Mouse (Mus musculus): Measurements from ENCODE around the gene Immt. TPM values are rescaled to one million over a fixed set of nuclear protein-coding genes. Genes with fewer than 3 reads are reported as not detected.

Gene Immt
- total and polyA plus RNA-seq, 2 experiments from 2014 or later = 506 to 545 TPM

DNA sequence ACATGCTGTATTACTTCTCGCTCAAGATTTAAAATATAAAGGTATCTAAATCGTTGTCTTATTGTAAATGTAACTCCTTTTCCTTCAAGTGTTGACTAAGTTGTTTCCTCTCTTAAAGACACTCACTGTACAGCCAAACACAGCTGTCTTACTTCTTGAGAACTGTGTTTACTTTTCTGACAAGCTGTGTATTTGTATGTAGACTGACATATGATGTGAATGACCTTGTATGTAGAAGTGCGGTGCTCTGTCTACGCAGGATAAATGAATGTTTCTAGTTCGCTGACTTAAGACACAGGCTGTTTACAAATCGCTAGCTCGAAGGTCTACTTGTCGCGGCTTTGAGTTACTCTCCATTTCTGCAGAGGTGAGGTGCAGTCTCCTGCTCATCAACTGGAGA lies 21.2 kb upstream of the Immt start:
- Histone ChIP-seq H3K36me3 (replicated peaks; ENCODE audit: control insufficient read depth, insufficient read depth, low read length) (peaks cover 36% of the 10 kb centered on the region), H3K4me2 (ENCODE audit: low read depth, low read length) (no peak overlapping the region), H3K4me1 (ENCODE audit: control insufficient read depth, insufficient read depth) (peaks cover 12% of the 10 kb centered on the region; the same call in 1 of the 2 replicates), H3K27ac (ENCODE audit: low read depth) (no peak overlapping the region), H3K27me3 (ENCODE audit: control insufficient read depth, insufficient read depth, low read length) (no peaks in the 10 kb centered on the region), H3K9me3 (replicated peaks; ENCODE audit: control insufficient read depth, low read length) (no peaks in the 10 kb centered on the region), H3K9ac (replicated peaks; ENCODE audit: low read depth, low read length) (no peak overlapping the region), H3K4me3 (ENCODE audit: low read depth, low read length) (no peak overlapping the region)
- 93% methylated on average over 9 of the region's 9 CpGs for WGBS
- ATAC-seq (ENCODE audit: insufficient read depth, low read depth) = no peak
- no peak for DNase-seq (ENCODE audit: low spot score)
- TF ChIP-seq CTCF (IDR thresholded peaks at IDR 0.05; ENCODE audit: low read depth) (no peak), EP300 (IDR thresholded peaks at IDR 0.05; ENCODE audit: low read depth) (no peak)

DNA sequence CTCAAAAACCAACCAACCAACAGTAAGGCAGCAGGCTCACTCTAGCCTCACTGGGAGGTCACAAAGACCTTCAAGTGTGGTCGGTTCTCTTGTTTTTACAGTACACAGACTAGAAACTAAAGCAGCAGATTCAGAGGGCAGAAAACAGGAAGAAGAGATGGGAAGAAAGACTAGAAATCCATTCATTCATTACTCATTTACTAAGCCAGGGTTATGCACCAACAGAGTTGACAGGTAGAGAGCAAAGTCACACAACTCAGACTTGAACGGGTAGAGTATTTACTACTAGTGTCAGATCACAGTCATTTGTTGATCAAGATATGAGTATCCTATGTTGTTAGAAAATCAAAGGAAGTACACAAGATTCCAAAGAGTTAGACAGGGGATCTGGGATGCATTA lies 18.3 kb upstream of the Immt start:
- H3K36me3 ChIP-seq (replicated peaks; ENCODE audit: control insufficient read depth, insufficient read depth, low read length) = peaks cover 63% of the 10 kb centered on the region
- ATAC-seq (ENCODE audit: insufficient read depth, low read depth) (no peak), DNase-seq (ENCODE audit: low spot score) (no peak)
- H3K4me3 ChIP-seq (ENCODE audit: low read depth, low read length) = no peak overlapping the region
- H3K27ac ChIP-seq (ENCODE audit: low read depth) = no peak overlapping the region
- H3K4me1 ChIP-seq (ENCODE audit: control insufficient read depth, insufficient read depth) = no peaks in the 10 kb centered on the region
- no peaks in the 10 kb centered on the region for H3K27me3 ChIP-seq (ENCODE audit: control insufficient read depth, insufficient read depth, low read length)
- no peak overlapping the region for H3K9ac ChIP-seq (replicated peaks; ENCODE audit: low read depth, low read length)
- TF ChIP-seq CTCF (IDR thresholded peaks at IDR 0.05; ENCODE audit: low read depth) (no peak), EP300 (IDR thresholded peaks at IDR 0.05; ENCODE audit: low read depth) (no peak)
- H3K9me3 ChIP-seq (replicated peaks; ENCODE audit: control insufficient read depth, low read length) = no peaks in the 10 kb centered on the region
- no peak overlapping the region for H3K4me2 ChIP-seq (ENCODE audit: low read depth, low read length)
- WGBS = 68% methylated on average over 2 of the region's 2 CpGs

DNA sequence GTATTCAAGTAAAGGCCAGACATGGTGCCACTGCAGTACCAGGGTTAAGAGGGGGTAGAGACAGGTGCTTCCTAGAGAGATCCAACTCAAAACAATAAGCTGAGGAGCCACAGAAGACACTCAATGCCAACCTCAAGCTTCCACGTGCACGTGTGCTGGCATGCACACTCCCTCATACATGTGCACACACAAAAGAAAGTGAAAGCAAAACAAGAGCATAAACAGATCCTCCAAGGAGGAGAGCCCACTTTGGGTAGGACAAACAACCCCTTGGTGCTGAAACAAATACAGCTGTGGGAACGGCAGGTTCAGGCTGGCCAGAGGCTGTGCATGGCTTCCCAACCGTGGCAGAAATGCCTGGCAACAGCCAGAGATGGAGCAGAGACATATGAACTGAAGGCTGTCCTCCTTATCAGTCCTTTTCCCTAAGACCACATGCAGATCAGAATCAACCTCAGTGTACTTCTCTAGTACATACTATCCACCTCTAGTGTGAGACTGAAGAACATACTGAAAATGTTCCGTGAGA lies 11.3 kb upstream of the Immt start:
- Histone ChIP-seq H3K9me3 (replicated peaks; ENCODE audit: control insufficient read depth, low read length) (no peaks in the 10 kb centered on the region), H3K4me3 (ENCODE audit: low read depth, low read length) (no peak overlapping the region), H3K9ac (replicated peaks; ENCODE audit: low read depth, low read length) (no peak overlapping the region), H3K27ac (ENCODE audit: low read depth) (no peak overlapping the region), H3K27me3 (ENCODE audit: control insufficient read depth, insufficient read depth, low read length) (no peaks in the 10 kb centered on the region), H3K4me1 (ENCODE audit: control insufficient read depth, insufficient read depth) (peaks cover 17% of the 10 kb centered on the region; the same call in 1 of the 2 replicates), H3K4me2 (ENCODE audit: low read depth, low read length) (no peak overlapping the region), H3K36me3 (replicated peaks; ENCODE audit: control insufficient read depth, insufficient read depth, low read length) (peaks cover 42% of the 10 kb centered on the region)
- ATAC-seq (ENCODE audit: insufficient read depth, low read depth) = no peak
- 90% methylated on average over 5 of the region's 5 CpGs for WGBS
- no peak for DNase-seq (ENCODE audit: low spot score)
- TF ChIP-seq CTCF (IDR thresholded peaks at IDR 0.05; ENCODE audit: low read depth) (no peak), EP300 (IDR thresholded peaks at IDR 0.05; ENCODE audit: low read depth) (no peak)

DNA sequence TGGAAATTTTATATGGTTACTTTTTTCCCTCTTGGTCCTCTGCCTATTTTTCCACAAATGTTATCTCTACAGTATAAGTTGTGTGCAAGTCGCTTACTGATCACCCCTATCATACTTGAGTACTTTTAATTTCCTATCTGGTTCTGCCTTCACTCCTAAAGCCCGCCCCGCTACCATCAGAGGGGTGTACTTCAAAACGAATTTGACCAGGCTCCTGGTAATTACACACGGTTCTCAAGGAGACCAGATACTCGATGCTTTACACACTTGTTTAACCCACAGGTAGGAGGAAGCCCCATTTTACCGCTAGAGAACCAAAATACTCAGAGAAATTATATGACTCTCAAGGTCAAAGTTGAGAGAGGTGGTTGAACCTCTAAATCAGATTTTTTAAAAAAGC lies 8.0 kb upstream of the Immt start:
- peak overlapping the region; percentile 57 for H3K9ac ChIP-seq (replicated peaks; ENCODE audit: low read depth, low read length)
- no peak; the same call in 1 of the 2 replicates for ATAC-seq (ENCODE audit: insufficient read depth, low read depth)
- peak; percentile 16 for DNase-seq (ENCODE audit: low spot score)
- peak overlapping the region; percentile 64 for H3K4me3 ChIP-seq (ENCODE audit: low read depth, low read length)
- no peaks in the 10 kb centered on the region for H3K9me3 ChIP-seq (replicated peaks; ENCODE audit: control insufficient read depth, low read length)
- peak overlapping the region; percentile 71 for H3K4me2 ChIP-seq (ENCODE audit: low read depth, low read length)
- 1% methylated on average over 7 of the region's 7 CpGs for WGBS
- peaks cover 11% of the 10 kb centered on the region for H3K36me3 ChIP-seq (replicated peaks; ENCODE audit: control insufficient read depth, insufficient read depth, low read length)
- H3K4me1 ChIP-seq (ENCODE audit: control insufficient read depth, insufficient read depth) = peaks cover 17% of the 10 kb centered on the region; the same call in 1 of the 2 replicates
- H3K27me3 ChIP-seq (ENCODE audit: control insufficient read depth, insufficient read depth, low read length) = no peaks in the 10 kb centered on the region
- peak overlapping the region; percentile 40 for H3K27ac ChIP-seq (ENCODE audit: low read depth)
- TF ChIP-seq CTCF (IDR thresholded peaks at IDR 0.05; ENCODE audit: low read depth) (no peak), EP300 (IDR thresholded peaks at IDR 0.05; ENCODE audit: low read depth) (no peak)

DNA sequence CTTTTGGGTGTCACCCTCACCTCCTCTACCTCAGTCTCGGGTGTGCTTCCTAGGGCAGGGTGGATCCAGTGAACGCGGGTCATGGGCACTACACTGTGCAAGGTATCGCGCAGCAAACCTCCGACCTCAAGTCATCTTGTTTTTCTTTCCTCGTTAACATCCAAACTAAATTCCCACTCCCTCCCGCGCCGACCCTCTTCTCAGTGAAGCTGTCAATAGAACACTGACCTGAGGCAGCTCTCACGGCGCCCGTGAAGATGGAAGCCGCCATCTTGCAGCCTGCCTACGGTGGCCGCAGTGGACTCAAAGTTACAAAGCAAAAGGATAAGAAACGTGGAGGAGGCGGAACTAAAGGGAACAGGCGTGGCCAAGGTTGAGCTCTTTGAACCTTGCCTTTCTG lies 7.6 kb upstream of the Immt start:
- no peak for TF ChIP-seq EP300 (IDR thresholded peaks at IDR 0.05; ENCODE audit: low read depth)
- under 1% methylated on average over 19 of the region's 19 CpGs for WGBS
- Histone ChIP-seq H3K27ac (ENCODE audit: low read depth) (peak overlapping the region; percentile 40), H3K4me3 (ENCODE audit: low read depth, low read length) (peak overlapping the region; percentile 64), H3K4me2 (ENCODE audit: low read depth, low read length) (peak overlapping the region; percentile 71), H3K9ac (replicated peaks; ENCODE audit: low read depth, low read length) (peak overlapping the region; percentile 57), H3K27me3 (ENCODE audit: control insufficient read depth, insufficient read depth, low read length) (no peaks in the 10 kb centered on the region), H3K36me3 (replicated peaks; ENCODE audit: control insufficient read depth, insufficient read depth, low read length) (peaks cover 7% of the 10 kb centered on the region; the same call in 1 of the 2 replicates), H3K9me3 (replicated peaks; ENCODE audit: control insufficient read depth, low read length) (no peaks in the 10 kb centered on the region), H3K4me1 (ENCODE audit: control insufficient read depth, insufficient read depth) (peaks cover 17% of the 10 kb centered on the region; the same call in 1 of the 2 replicates)
- ATAC-seq (ENCODE audit: insufficient read depth, low read depth) (peak; percentile 92), DNase-seq (ENCODE audit: low spot score) (peak; percentile 93)

DNA sequence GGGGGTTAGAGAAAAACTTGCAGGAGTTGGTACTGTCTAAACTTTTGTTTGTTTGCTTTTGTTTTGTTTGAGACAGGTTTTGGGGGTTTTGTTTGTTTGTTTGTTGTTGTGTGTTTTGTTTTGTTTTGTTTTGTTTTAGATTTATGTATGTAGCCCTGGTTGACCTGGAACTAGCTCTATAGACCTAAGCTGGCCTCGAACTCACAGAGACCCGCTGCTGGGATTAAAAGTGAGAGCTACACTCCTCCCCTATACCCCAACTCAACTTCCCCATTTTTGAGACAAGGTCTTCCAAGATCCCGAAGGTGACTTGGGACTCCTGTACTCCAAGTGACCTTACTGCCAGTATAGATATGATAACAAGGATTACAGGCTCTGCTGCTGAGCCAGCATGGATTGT lies 7.2 kb upstream of the Immt start:
- H3K27ac ChIP-seq (ENCODE audit: low read depth) = 0 out of 2 replicates have a peak overlapping the region, but pooled peaks have one; percentile 11
- no peak for DNase-seq (ENCODE audit: low spot score)
- H3K9ac ChIP-seq (replicated peaks; ENCODE audit: low read depth, low read length) = peak overlapping the region; percentile 57
- H3K9me3 ChIP-seq (replicated peaks; ENCODE audit: control insufficient read depth, low read length) = no peaks in the 10 kb centered on the region
- no peaks in the 10 kb centered on the region for H3K27me3 ChIP-seq (ENCODE audit: control insufficient read depth, insufficient read depth, low read length)
- whole genome bisulfite sequencing = 19% methylated on average over 3 of the region's 3 CpGs
- H3K4me2 ChIP-seq (ENCODE audit: low read depth, low read length) = peak overlapping the region; percentile 71
- H3K4me3 ChIP-seq (ENCODE audit: low read depth, low read length) = peak overlapping the region; percentile 64
- H3K4me1 ChIP-seq (ENCODE audit: control insufficient read depth, insufficient read depth) = peaks cover 17% of the 10 kb centered on the region; the same call in 1 of the 2 replicates
- H3K36me3 ChIP-seq (replicated peaks; ENCODE audit: control insufficient read depth, insufficient read depth, low read length) = 0 out of 2 replicates have a peak, but pooled peaks cover 2% of the 10 kb centered on the region
- no peak for ATAC-seq (ENCODE audit: insufficient read depth, low read depth)
- no peak for TF ChIP-seq EP300 (IDR thresholded peaks at IDR 0.05; ENCODE audit: low read depth)
- TF ChIP-seq CTCF (IDR thresholded peaks at IDR 0.05; ENCODE audit: low read depth) = no peak

Measured in heart, postnatal 0 days (tissue).